Mouse (Mus musculus): Measurements from ENCODE around the gene Nol4l.

DNA sequence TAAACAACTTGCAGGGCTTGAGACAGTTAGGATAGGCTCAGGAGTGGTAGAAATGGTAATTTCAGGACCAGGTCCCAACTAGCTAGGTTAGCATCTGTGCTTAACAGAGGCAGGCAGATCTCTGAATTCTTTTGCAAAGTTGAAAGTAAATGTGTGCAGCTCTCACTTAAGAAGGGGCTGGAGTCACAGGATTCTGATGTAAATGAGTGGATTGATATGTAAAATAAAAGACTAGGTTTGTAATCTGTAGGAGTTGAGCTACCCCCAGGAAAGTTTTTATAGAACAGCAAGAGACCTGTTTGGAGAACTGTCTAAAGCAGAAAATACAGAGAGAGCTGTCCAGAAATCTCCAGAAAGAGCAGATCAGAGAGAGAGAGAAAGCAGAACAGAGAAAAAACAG is 158.9 kb downstream of the Nol4l start:
- TF ChIP-seq GATA1 (IDR thresholded peaks at IDR 0.05; ENCODE audit: low read length): no peak
- TF ChIP-seq TAL1 (IDR thresholded peaks at IDR 0.05; ENCODE audit: low read length): no peak
